Mouse (Mus musculus): ENCODE data around the gene Arel1.

DNA sequence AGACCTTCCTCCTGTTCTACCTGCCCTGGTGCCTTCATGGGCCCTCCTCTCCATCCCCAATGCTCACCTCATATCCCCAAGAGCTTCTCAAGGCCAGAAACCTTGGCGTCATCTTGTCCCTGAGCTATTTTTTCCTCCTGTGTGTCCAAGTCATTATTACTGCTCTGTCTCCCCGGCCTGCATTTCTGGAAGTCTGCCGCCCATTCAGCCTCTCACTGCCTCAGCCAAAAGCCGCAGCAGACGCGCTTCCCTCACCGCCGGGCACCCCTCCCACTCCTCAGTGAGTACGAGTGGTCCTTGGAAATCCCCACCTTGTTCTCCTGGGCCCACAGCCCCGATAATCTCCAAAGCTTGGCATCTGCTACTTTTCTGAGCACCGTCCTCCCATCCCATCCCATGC lies 90.6 kb downstream of the Arel1 start:
- TF ChIP-seq CTCF (IDR thresholded peaks at IDR 0.05; ENCODE audit: low read depth) (no peak), EP300 (IDR thresholded peaks at IDR 0.05; ENCODE audit: low read depth) (no peak)
